Mouse (Mus musculus) bone marrow macrophage, adult 2 months (primary cell): ENCODE data around the gene Sstr3. TPM values are rescaled to one million over a fixed set of nuclear protein-coding genes. Genes with fewer than 3 reads are reported as not detected.

Experiments
- H3K27ac ChIP-seq: 2 replicates; pipeline ENCODE4 v1.5.1; 2012; ENCODE audit warnings: low read depth, low read length; ENCODE audit not compliant: insufficient read depth
- H3K4me1 ChIP-seq: 2 replicates; pipeline ENCODE4 v1.6.1; 2012; ENCODE audit warnings: low read length; ENCODE audit not compliant: control insufficient read depth, insufficient read depth
- H3K4me3 ChIP-seq: 2 replicates; pipeline ENCODE4 v1.5.1; 2012; ENCODE audit warnings: mild to moderate bottlenecking, low read length, moderate library complexity; ENCODE audit not compliant: insufficient read depth
- CTCF ChIP-seq: IDR thresholded peaks from 2 replicates; pipeline ENCODE4 v1.5.1; 2012; ENCODE audit warnings: low read depth, mild to moderate bottlenecking, low read length, moderate library complexity
- POLR2A ChIP-seq: IDR thresholded peaks from 2 replicates; pipeline ENCODE4 v1.6.1; 2012; ENCODE audit warnings: mild to moderate bottlenecking, low read depth, low read length, borderline replicate concordance
- polyA plus RNA-seq: library from polyadenylated mRNA; stranded (reverse); fragments of >200 nt; gene quantifications from 2 replicates; pipeline ENCODE4 v1.2.4, GENCODE M21; 2012; ENCODE audit not compliant: missing spikeins, insufficient read depth, insufficient read length

Sstr3 gene
- polyA plus RNA-seq, 1 experiment: not detected

- H3K4me3 ChIP-seq: no peak overlapping the region
- TF ChIP-seq CTCF (no peak), POLR2A (no peak)
- no peak overlapping the region for H3K27ac ChIP-seq
- peaks cover 26% of the 10 kb centered on the region for H3K4me1 ChIP-seq
Measured at GRCm38 (mm10) chr15:78583352-78583751, 38.9 kb upstream of the Sstr3 start.

- H3K27ac ChIP-seq: no peak overlapping the region
- H3K4me1 ChIP-seq: peaks cover 23% of the 10 kb centered on the region
- H3K4me3 ChIP-seq: no peak overlapping the region
- TF ChIP-seq CTCF (no peak), POLR2A (no peak)
Measured at GRCm38 (mm10) chr15:78576284-78576810, 31.9 kb upstream of the Sstr3 start.

DNA sequence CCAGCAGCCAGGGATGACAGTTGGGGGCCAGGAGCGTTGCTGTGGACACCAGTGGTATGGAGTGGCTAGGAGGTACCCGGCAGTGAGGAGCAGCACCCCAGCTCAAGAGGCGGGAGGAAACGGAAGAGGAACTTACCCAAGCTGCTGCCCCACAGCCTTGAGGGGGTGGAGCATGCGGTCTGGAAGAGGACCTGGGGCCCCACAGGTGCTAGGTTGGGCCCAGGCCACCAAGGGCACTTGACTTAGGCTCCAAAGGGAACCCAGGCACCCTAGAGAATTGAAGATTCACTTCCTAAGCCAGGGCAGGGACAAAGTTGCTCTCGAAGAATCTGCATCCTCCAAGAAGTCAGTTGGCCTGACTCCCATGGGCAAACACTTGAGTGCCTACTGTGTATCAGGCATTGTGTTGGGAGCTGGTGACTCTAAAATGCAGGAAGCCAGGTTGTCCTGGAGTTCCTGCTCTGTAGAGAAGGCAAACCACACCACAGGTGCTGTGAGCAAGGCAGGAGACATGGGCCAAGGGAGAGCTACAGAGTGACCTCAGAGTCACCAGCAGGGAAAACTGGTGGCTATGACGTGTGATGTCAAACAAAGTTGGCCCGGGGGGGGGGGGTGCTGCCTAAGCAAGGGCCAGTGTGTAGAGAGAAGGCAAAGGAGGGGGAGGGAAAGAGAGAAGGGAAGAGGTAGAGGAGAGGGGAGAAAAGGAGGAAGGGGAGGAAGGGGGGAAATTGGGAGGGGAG lies 28.3 kb upstream of the Sstr3 start, which contains the start of gene Rac2:
TSS of gene Rac2 (minus strand) at position 126 of the 740 bp plus-strand sequence.
- Histone ChIP-seq H3K27ac (peak within 1 kb of the TSS; percentile 83), H3K4me3 (peak within 1 kb of the TSS; percentile 87), H3K4me1 (peaks cover 25% of the 10 kb centered on the region)
- TF ChIP-seq POLR2A (no peak), CTCF (no peak)

DNA sequence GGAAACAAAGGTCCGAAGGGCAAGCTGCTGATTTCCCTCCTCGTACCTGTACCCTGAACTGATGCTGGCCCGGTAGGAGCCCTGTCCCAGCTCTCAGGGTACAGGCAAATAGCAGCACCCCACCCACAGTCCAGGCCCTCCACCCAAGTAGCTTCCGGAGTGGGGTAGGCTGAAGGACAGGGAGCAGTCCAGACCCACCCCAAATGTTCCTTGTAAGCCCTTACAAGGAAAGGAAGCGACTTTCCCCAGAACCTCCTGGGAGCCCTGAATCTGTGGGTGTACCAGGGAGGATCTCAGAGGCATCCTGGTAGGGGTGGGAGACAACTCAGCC lies 27.8 kb upstream of the Sstr3 start:
- TF ChIP-seq POLR2A: no peak
- TF ChIP-seq CTCF: no peak
- H3K4me3 ChIP-seq: peak overlapping the region; percentile 87
- peaks cover 25% of the 10 kb centered on the region for H3K4me1 ChIP-seq
- peak overlapping the region; percentile 83 for H3K27ac ChIP-seq

- peak overlapping the region; percentile 87 for H3K4me3 ChIP-seq
- TF ChIP-seq CTCF (no peak), POLR2A (no peak)
- peaks cover 25% of the 10 kb centered on the region for H3K4me1 ChIP-seq
- peak overlapping the region; percentile 83 for H3K27ac ChIP-seq
Measured at GRCm38 (mm10) chr15:78571554-78572269, 27.2 kb upstream of the Sstr3 start.

GRCm38 (mm10) chr15:78570170-78570569 lies 25.7 kb upstream of the Sstr3 start:
- no peak overlapping the region for H3K4me3 ChIP-seq
- peaks cover 33% of the 10 kb centered on the region for H3K4me1 ChIP-seq
- H3K27ac ChIP-seq: no peak overlapping the region
- TF ChIP-seq CTCF (no peak), POLR2A (no peak)

GRCm38 (mm10) chr15:78567608-78568120 lies 23.2 kb upstream of the Sstr3 start:
- no peak overlapping the region for H3K27ac ChIP-seq
- TF ChIP-seq CTCF: no peak
- no peak for TF ChIP-seq POLR2A
- H3K4me3 ChIP-seq: no peak overlapping the region
- peaks cover 38% of the 10 kb centered on the region for H3K4me1 ChIP-seq

DNA sequence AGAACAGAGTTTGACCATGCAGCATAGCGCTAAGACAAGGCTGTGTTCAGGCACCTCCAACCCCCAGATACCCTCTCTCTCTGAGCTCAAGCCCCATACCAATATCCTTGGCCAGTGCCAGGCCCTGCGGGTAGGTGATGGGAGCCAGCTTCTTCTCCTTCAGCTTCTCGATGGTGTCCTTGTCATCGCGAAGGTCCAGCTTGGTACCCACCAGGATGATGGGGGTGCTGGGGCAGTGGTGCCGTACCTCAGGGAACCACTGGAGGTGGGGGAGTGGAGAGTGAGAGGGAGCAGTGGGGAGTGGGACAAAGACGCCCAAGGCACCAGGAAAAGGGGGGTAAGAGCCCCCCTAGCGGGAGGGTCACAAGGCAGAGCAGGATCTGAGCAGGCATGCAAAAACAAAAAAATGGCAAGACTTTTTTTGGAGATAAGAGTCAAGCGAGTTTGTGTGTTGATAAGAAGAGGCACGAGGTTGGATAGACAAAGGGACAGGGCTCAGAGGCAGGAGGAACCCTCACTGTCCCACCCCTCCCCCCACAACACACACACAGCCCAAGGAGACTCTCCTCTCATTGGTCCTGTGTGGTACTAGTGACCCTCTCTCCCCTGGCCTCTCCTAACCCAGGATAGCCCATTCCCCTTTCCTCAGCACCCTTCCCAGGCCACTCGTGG lies 20.4 kb upstream of the Sstr3 start:
- Histone ChIP-seq H3K27ac (no peak overlapping the region), H3K4me3 (no peak overlapping the region), H3K4me1 (peaks cover 27% of the 10 kb centered on the region)
- no peak for TF ChIP-seq CTCF
- no peak for TF ChIP-seq POLR2A

DNA sequence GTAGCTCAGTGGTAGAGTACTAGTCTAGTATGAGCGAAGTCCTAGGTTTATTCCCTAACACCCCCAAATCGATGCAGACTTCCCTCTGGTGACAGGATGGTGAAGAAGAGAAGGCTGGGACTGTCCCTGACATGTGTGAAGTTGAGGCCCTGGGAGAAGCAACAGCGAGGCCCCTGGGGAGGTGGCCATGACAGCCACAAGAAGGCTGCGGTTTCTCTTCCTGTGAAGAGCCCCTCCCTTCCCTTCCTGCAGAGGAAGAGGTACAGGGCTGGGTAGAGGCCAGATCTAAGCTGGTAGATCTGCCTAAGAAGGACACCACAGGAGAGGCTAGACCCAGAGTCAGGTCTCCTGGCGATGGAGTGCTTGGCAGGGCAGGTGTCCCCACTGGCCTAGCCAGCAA lies 19.5 kb upstream of the Sstr3 start:
- TF ChIP-seq CTCF: no peak
- TF ChIP-seq POLR2A: no peak
- Histone ChIP-seq H3K4me1 (peaks cover 27% of the 10 kb centered on the region), H3K27ac (no peak overlapping the region), H3K4me3 (no peak overlapping the region)

- peaks cover 27% of the 10 kb centered on the region for H3K4me1 ChIP-seq
- H3K27ac ChIP-seq: no peak overlapping the region
- TF ChIP-seq POLR2A: no peak
- TF ChIP-seq CTCF: no peak
- H3K4me3 ChIP-seq: no peak overlapping the region
Measured at GRCm38 (mm10) chr15:78563344-78563743, 18.9 kb upstream of the Sstr3 start.
